Mouse (Mus musculus) forebrain, embryonic 14.5 days (tissue): ENCODE results near the gene Gmpr. TPM values are rescaled to one million over a fixed set of nuclear protein-coding genes. Genes with fewer than 3 reads are reported as not detected.
A peak's percentile ranks its signal among the peaks of the same experiment; 100 is the strongest.
"Not testable (repeated sequence)": the region's sequence is repeated elsewhere in the genome, so short reads cannot be mapped to it uniquely, and the experiment has no call there.

Source experiments
- ATAC-seq: fragments of 200-750 bp; cut with Nextera tagmentation; 2 replicates; pipeline ENCODE4 v1.8.0; 2017; ENCODE audit warnings: mild to moderate bottlenecking, moderate library complexity
- DNase-seq: peaks from one replicate; pipeline ENCODE4 v3.0.0-alpha.2; 2015; ENCODE audit warnings: low spot score
- H3K27ac ChIP-seq: fragments of 300-500 bp; sonication (generic); 2 replicates; pipeline ENCODE4 v1.5.1; 2014; ENCODE audit warnings: low read depth, mild to moderate bottlenecking, control low read depth, low read length, moderate library complexity
- H3K27me3 ChIP-seq: fragments of 300-500 bp; sonication (generic); replicated peaks from 2 replicates; pipeline ENCODE4 v1.6.1; 2014; ENCODE audit warnings: low read length, control low read depth, mixed read lengths; ENCODE audit not compliant: control insufficient read depth, insufficient read depth
- H3K36me3 ChIP-seq: fragments of 300-500 bp; sonication (generic); 2 replicates; pipeline ENCODE4 v1.6.1; 2014; ENCODE audit warnings: low read length, control low read depth; ENCODE audit not compliant: control insufficient read depth, insufficient read depth
- H3K4me1 ChIP-seq: fragments of 300-500 bp; sonication (generic); 2 replicates; pipeline ENCODE4 v1.6.1; 2014; ENCODE audit warnings: antibody characterized with exemption, low read length, control low read depth; ENCODE audit not compliant: control insufficient read depth, insufficient read depth
- H3K4me2 ChIP-seq: fragments of 300-500 bp; sonication (generic); 2 replicates; pipeline ENCODE4 v1.6.1; 2014; ENCODE audit warnings: mild to moderate bottlenecking, control low read depth, low read length
- H3K4me3 ChIP-seq: fragments of 300-500 bp; sonication (generic); 2 replicates; pipeline ENCODE4 v1.5.1; 2014; ENCODE audit warnings: low read depth, low read length, control low read depth
- H3K9ac ChIP-seq: fragments of 300-500 bp; sonication (generic); 2 replicates; pipeline ENCODE4 v1.6.1; 2014; ENCODE audit warnings: mild to moderate bottlenecking, low read length, control low read depth, moderate library complexity
- H3K9me3 ChIP-seq: fragments of 300-500 bp; sonication (generic); replicated peaks from 2 replicates; pipeline ENCODE4 v1.6.1; 2016; ENCODE audit warnings: low read length, control low read depth, mixed read lengths; ENCODE audit not compliant: control insufficient read depth
- WGBS: fragments of 180-500 bp; shearing (Covaris S2); extraction: QIAGEN DNeasy Blood & Tissue Kit; methylation state at CpG from one replicate; pipeline ENCODE4 v1.1.7; 2014; 5-methylcytosine and 5-hydroxymethylcytosine counted together
- polyA plus RNA-seq: library from polyadenylated mRNA; unstranded; fragments of >200 nt; fragmentation: Nextera tagmentation; extraction: Ambion mirVana; gene quantifications from 2 replicates; pipeline ENCODE4 v1.2.1, GENCODE M21; 2014

Gene Gmpr
- polyA plus RNA-seq, 1 experiment from 2014 or later, result 24.3 TPM

DNA sequence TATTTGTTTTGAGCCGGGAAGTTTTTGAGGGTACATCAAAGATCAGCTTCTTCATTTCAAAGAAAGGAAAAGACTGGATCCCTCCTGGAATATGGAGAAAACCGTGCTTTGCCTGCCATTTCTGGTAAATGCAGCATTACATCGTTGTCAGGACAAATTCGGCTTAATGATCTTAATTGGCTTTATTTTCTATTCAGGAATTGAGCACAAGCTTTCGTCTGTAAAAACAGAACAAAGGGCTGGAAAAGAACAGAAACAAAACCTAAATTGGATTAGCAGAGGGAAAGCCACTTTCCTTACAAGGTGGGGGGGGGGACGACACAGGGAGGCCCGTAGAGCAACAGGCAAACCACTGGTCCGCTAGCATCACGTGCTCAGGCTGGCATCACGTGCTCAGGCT, 33.9 kb upstream of the Gmpr start:
- 7% methylated on average over 10 of the region's 10 CpGs for WGBS
- H3K4me3 ChIP-seq, result no peak overlapping the region
- H3K4me1 ChIP-seq, result peaks cover 3% of the 10 kb centered on the region; the same call in 1 of the 2 replicates
- no peak for ATAC-seq
- H3K9ac ChIP-seq, result no peak overlapping the region
- no peaks in the 10 kb centered on the region for H3K36me3 ChIP-seq
- H3K27ac ChIP-seq, result no peak overlapping the region
- no peaks in the 10 kb centered on the region for H3K9me3 ChIP-seq
- no peak overlapping the region for H3K4me2 ChIP-seq
- DNase-seq, result peak; percentile 64
- peaks cover 38% of the 10 kb centered on the region for H3K27me3 ChIP-seq

DNA sequence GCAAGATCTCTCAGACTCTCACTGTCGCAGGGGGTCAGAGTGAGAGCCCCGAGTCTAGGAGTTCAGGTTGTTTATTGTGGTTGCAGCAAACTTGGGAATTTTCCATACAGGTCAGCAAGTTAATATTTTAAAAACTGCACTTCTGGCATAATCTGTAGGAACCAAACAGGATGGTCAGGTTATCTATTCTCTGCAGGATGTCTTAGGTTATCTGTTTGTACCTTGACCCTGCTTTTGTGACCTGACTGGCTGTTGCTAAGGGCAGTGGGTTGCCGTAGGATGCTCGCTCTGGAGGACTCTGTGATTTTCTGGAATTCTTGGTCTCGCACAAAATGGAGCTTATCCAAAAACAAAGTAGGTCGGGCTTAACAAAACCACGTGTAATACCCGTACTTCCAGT, 31.9 kb upstream of the Gmpr start:
- H3K27me3 ChIP-seq, result peaks cover 33% of the 10 kb centered on the region
- no peak overlapping the region for H3K4me2 ChIP-seq
- ATAC-seq (no peak), DNase-seq (no peak)
- no peaks in the 10 kb centered on the region for H3K4me1 ChIP-seq
- H3K36me3 ChIP-seq, result no peaks in the 10 kb centered on the region
- no peak overlapping the region for H3K27ac ChIP-seq
- WGBS, result 78% methylated on average over 8 of the region's 8 CpGs
- no peak overlapping the region for H3K4me3 ChIP-seq
- no peaks in the 10 kb centered on the region for H3K9me3 ChIP-seq
- H3K9ac ChIP-seq, result no peak overlapping the region

DNA sequence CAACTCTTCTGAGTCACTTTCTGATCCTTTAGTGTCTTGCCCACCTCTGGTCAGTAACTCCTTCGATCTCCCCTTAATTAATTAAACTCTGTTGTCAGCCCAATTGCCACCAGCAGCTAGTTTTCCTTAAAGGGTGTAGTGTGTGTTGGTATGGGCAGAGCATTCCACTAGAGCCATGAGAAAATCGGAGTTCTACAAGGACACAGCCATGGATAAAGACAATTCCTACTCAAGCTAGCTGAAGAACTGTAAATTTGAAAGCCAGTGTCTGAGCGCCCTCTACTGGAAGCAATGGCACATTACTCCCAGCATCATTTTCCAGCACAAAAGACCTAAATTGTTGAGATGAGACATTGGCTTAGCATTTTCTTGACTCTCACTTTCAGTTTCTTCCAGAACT, 30.1 kb upstream of the Gmpr start:
- Histone ChIP-seq H3K9me3 (no peaks in the 10 kb centered on the region), H3K36me3 (no peaks in the 10 kb centered on the region), H3K27ac (no peak overlapping the region), H3K4me2 (no peak overlapping the region), H3K4me1 (no peaks in the 10 kb centered on the region), H3K4me3 (no peak overlapping the region), H3K27me3 (peaks cover 23% of the 10 kb centered on the region), H3K9ac (no peak overlapping the region)
- WGBS, result 33% methylated on average over 3 of the region's 3 CpGs
- ATAC-seq (peak; percentile 48; the same call in 1 of the 2 replicates), DNase-seq (peak; percentile 84)

DNA sequence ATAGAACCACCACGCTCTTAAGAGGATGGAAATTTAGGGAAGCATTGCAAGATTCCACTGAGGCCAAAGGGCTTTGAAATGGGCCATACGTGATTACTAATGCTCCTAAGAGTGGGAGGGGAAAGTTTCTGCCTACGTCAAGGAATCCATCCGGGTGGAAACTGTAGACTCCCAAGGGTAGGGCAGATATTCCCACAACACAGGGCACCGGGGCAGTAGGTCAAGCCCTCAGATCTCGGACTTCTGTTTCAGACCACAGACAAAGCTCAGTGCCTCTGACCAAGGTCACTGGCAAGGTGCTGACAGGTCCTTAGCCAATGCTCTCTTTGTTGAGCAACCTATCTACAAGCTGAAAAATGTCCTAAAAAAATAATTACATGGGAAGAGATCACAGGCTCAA, 27.3 kb upstream of the Gmpr start:
- Histone ChIP-seq H3K4me2 (no peak overlapping the region), H3K4me3 (no peak overlapping the region), H3K27ac (no peak overlapping the region), H3K4me1 (no peaks in the 10 kb centered on the region), H3K9me3 (no peaks in the 10 kb centered on the region), H3K36me3 (no peaks in the 10 kb centered on the region), H3K27me3 (peaks cover 12% of the 10 kb centered on the region), H3K9ac (no peak overlapping the region)
- 87% methylated on average over 6 of the region's 6 CpGs for WGBS
- DNase-seq (no peak), ATAC-seq (no peak)

DNA sequence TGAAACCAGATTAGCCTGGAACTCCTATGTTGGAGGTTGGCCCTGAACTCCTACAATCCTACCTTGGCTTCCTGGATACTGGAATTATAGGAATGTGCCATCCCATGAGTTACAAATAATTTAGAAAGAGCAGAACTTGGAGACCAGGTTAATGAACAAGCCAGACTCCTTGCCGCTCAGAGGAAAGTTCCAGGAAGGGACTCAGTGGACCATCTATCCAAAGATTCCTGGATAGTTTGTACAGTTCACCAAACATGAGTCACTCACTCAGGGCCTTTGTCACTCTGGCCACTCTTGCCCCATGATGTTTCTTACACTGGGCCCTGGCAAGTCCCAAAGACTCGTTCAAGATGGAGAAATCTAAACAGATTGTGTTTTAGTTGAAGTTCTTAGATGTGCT, 24.0 kb upstream of the Gmpr start:
- Histone ChIP-seq H3K4me1 (no peaks in the 10 kb centered on the region), H3K27ac (no peak overlapping the region), H3K9me3 (no peaks in the 10 kb centered on the region), H3K9ac (no peak overlapping the region), H3K4me3 (no peak overlapping the region), H3K4me2 (no peak overlapping the region), H3K27me3 (no peaks in the 10 kb centered on the region), H3K36me3 (no peaks in the 10 kb centered on the region)
- no peak for ATAC-seq
- WGBS, result 96% methylated on average over 2 of the region's 2 CpGs
- no peak for DNase-seq

DNA sequence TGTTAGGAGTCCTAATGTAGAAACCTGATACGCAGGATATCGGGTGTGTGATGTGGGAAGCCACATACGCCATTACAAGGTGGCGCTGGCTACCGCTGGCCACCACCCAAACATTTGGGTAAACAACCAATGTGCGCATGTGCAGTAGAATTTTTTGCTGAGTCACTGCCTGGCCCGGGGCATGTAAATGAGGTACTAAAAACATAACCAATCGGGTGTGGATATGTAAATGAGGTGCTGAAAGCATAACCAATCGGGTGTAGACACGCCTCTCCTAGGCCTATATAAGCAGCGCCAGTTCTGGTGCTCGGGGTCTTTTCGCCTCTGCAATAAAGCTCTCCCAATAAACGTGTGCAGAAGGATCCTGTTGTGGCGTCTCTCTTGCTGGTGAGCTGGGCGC, 23.3 kb upstream of the Gmpr start:
- 96% methylated on average over 16 of the region's 16 CpGs for WGBS
- not testable (repeated sequence) for H3K27ac ChIP-seq, H3K36me3 ChIP-seq, H3K27me3 ChIP-seq, H3K4me2 ChIP-seq, DNase-seq, H3K4me3 ChIP-seq, H3K4me1 ChIP-seq, ATAC-seq, H3K9me3 ChIP-seq, H3K9ac ChIP-seq

DNA sequence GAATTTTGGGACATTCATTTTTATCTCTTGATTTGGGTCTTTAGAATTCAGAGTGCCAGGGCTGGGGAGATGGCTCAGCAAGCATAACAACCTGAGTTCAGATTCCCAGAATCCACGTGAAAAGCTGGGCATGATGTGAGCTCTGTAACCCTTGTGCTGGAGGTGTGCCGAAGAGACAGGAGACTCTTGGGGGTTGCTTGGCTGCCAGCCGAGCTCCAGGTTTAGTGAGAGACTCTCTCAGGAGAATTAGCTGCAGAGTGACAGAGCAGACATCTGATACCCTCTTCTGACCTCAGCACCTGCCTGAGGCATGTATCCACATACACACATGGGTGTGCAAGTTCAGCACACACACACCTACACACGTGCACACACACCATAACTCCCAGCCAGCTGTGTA, 21.6 kb upstream of the Gmpr start:
- DNase-seq (no peak), ATAC-seq (no peak)
- no peaks in the 10 kb centered on the region for H3K27me3 ChIP-seq
- no peak overlapping the region for H3K4me3 ChIP-seq
- H3K4me2 ChIP-seq, result no peak overlapping the region
- no peaks in the 10 kb centered on the region for H3K36me3 ChIP-seq
- WGBS, result 87% methylated on average over 4 of the region's 4 CpGs
- H3K9ac ChIP-seq, result no peak overlapping the region
- H3K27ac ChIP-seq, result no peak overlapping the region
- no peaks in the 10 kb centered on the region for H3K9me3 ChIP-seq
- no peaks in the 10 kb centered on the region for H3K4me1 ChIP-seq

DNA sequence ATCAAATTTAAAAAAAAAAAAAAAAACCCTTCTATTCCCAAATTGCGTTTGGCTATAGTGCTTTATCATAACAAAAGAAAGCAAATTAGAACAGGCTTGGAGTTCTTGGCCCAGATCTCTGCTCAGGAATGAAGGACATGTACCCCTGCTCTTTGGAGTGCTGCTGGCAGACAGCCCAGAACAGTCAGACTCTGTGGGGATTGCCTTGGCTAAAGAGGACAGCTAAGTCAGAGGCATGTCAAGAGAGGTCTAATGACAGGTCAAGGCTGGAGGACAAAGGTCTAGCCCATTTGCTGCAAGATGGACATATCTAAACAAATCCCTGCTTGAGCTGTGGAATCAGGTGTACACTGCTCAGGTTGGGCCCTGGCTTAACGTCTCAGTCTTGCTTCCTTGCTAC, 20.6 kb upstream of the Gmpr start:
- H3K4me1 ChIP-seq, result no peaks in the 10 kb centered on the region
- no peak overlapping the region for H3K4me3 ChIP-seq
- no peaks in the 10 kb centered on the region for H3K36me3 ChIP-seq
- DNase-seq (peak; percentile 32), ATAC-seq (no peak)
- no peaks in the 10 kb centered on the region for H3K27me3 ChIP-seq
- no peak overlapping the region for H3K4me2 ChIP-seq
- H3K9ac ChIP-seq, result no peak overlapping the region
- H3K27ac ChIP-seq, result no peak overlapping the region
- no peaks in the 10 kb centered on the region for H3K9me3 ChIP-seq
- 51% methylated on average over 2 of the region's 2 CpGs for WGBS

DNA sequence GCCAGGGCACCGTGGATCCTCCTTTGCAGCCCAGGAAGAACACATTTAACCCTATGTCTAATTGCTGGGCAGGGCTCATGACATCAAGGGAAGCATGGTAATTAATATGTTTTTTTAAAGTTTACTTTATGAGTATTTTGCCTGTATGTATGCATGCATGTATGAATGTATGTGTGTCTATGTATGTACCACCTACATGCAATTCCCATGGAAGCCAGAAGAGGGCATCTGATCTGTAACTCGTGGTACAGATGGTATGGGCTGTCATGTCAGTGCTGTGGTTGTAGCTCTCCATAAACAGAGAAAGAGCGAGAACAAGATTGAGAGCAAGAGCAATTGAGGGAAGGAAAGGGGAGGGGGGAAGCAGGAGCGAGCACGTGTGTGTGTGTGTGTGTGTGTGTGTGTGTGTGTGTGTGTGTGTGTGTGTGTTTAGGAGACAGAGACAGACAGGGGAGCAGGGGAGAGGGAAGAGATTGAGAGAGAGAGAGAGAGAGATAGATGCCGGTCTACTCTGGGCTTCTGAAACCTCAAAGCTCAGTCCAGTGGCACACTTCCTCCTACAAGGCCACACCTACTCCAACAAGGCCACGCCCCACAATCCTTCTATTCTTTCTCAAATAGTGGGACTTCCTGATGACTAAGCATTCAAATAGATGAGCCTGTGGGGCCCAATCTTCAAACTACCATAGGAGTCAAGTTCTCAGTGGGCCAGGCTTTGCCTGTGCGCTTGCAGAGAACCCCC, 15.1 kb upstream of the Gmpr start:
- no peak for ATAC-seq
- Histone ChIP-seq H3K27me3 (no peaks in the 10 kb centered on the region), H3K9ac (no peak overlapping the region), H3K4me2 (no peak overlapping the region), H3K4me3 (no peak overlapping the region), H3K36me3 (no peaks in the 10 kb centered on the region), H3K4me1 (no peaks in the 10 kb centered on the region), H3K9me3 (no peaks in the 10 kb centered on the region), H3K27ac (no peak overlapping the region)
- DNase-seq, result no peak
- WGBS, result 89% methylated on average over 8 of the region's 8 CpGs
